Mouse (Mus musculus): ENCODE measurements around the gene Tmem165. TPM values are rescaled to one million over a fixed set of nuclear protein-coding genes. Genes with fewer than 3 reads are reported as not detected.

Tmem165 gene
- polyA plus RNA-seq, 1 experiment, result 134 TPM

DNA sequence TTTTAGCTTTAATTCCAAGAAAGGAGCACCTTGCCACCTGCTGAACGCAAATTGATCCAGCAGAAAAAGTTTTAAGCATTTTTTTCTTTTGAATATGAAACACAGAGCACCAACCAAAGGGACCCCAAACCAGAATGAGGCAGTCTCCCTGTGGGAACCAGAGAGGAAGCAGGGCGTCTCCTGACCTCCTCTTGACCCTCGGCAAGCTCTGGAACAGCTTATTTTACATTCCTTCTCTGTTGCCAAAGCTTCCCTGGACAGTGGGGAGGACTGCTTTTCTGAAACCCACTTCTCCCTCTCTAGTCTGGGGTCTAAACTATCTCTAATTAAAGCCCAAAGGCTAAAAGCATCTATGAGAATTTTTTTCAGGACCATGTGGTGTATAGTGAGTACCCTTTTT lies 7.3 kb upstream of the Tmem165 start:
- H3K27me3 ChIP-seq (ENCODE audit: control insufficient read depth, insufficient read depth, low read length, poor library complexity, severe bottlenecking), result no peaks in the 10 kb centered on the region; the same call in 1 of the 2 replicates
- H3K9me3 ChIP-seq (replicated peaks; ENCODE audit: control insufficient read depth, insufficient read depth, low read length, poor library complexity, severe bottlenecking), result no peaks in the 10 kb centered on the region
- no peak overlapping the region for H3K4me3 ChIP-seq (ENCODE audit: low read depth, low read length)
- TF ChIP-seq CTCF (IDR thresholded peaks at IDR 0.05; ENCODE audit: low read depth, low read length), result no peak
- TF ChIP-seq POLR2A (IDR thresholded peaks at IDR 0.05; ENCODE audit: insufficient read depth, low read length), result no peak
- no peak for TF ChIP-seq EP300 (IDR thresholded peaks at IDR 0.05; ENCODE audit: insufficient read depth, low read depth, low read length)
- no peaks in the 10 kb centered on the region for H3K36me3 ChIP-seq (ENCODE audit: control insufficient read depth, insufficient read depth, low read length, poor library complexity, severe bottlenecking)
- H3K27ac ChIP-seq (ENCODE audit: insufficient read depth, low read length), result no peak overlapping the region
- no peak overlapping the region for H3K9ac ChIP-seq (ENCODE audit: low read depth, poor library complexity, severe bottlenecking)
- peaks cover 4% of the 10 kb centered on the region for H3K4me1 ChIP-seq (ENCODE audit: control insufficient read depth, insufficient read depth, low read length)

DNA sequence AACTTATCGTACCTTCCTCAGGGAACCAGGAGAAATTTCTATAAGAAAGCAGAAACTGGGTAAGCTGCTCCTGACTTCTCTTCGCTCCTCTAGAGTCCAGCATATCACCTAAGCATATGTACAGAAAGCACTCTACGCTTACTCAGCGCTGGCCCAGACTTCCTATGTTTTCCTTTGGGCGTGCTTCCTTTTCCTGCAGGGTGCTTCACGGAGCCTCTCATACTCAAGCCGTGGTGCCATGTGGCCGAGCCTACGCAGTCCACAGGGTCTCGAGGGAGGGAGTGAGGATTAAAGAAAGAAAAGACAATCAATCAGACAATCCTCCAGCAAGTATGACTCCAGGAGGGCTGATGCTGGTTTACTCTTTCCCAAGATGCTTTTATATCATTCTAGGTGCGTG lies 6.8 kb upstream of the Tmem165 start:
- H3K36me3 ChIP-seq (ENCODE audit: control insufficient read depth, insufficient read depth, low read length, poor library complexity, severe bottlenecking), result no peaks in the 10 kb centered on the region
- peaks cover 4% of the 10 kb centered on the region for H3K4me1 ChIP-seq (ENCODE audit: control insufficient read depth, insufficient read depth, low read length)
- H3K4me3 ChIP-seq (ENCODE audit: low read depth, low read length), result no peak overlapping the region
- no peaks in the 10 kb centered on the region for H3K9me3 ChIP-seq (replicated peaks; ENCODE audit: control insufficient read depth, insufficient read depth, low read length, poor library complexity, severe bottlenecking)
- TF ChIP-seq CTCF (IDR thresholded peaks at IDR 0.05; ENCODE audit: low read depth, low read length) (no peak), POLR2A (IDR thresholded peaks at IDR 0.05; ENCODE audit: insufficient read depth, low read length) (no peak), EP300 (IDR thresholded peaks at IDR 0.05; ENCODE audit: insufficient read depth, low read depth, low read length) (no peak)
- no peak overlapping the region for H3K9ac ChIP-seq (ENCODE audit: low read depth, poor library complexity, severe bottlenecking)
- no peak overlapping the region for H3K27ac ChIP-seq (ENCODE audit: insufficient read depth, low read length)
- H3K27me3 ChIP-seq (ENCODE audit: control insufficient read depth, insufficient read depth, low read length, poor library complexity, severe bottlenecking), result no peaks in the 10 kb centered on the region; the same call in 1 of the 2 replicates

- Histone ChIP-seq H3K4me3 (ENCODE audit: low read depth, low read length) (no peak overlapping the region), H3K9me3 (replicated peaks; ENCODE audit: control insufficient read depth, insufficient read depth, low read length, poor library complexity, severe bottlenecking) (no peaks in the 10 kb centered on the region), H3K27me3 (ENCODE audit: control insufficient read depth, insufficient read depth, low read length, poor library complexity, severe bottlenecking) (no peaks in the 10 kb centered on the region; the same call in 1 of the 2 replicates), H3K4me1 (ENCODE audit: control insufficient read depth, insufficient read depth, low read length) (peaks cover 4% of the 10 kb centered on the region), H3K27ac (ENCODE audit: insufficient read depth, low read length) (no peak overlapping the region), H3K36me3 (ENCODE audit: control insufficient read depth, insufficient read depth, low read length, poor library complexity, severe bottlenecking) (no peaks in the 10 kb centered on the region), H3K9ac (ENCODE audit: low read depth, poor library complexity, severe bottlenecking) (no peak overlapping the region)
- TF ChIP-seq CTCF (IDR thresholded peaks at IDR 0.05; ENCODE audit: low read depth, low read length), result no peak
- TF ChIP-seq POLR2A (IDR thresholded peaks at IDR 0.05; ENCODE audit: insufficient read depth, low read length), result no peak
- no peak for TF ChIP-seq EP300 (IDR thresholded peaks at IDR 0.05; ENCODE audit: insufficient read depth, low read depth, low read length)
These were observed 6.0 kb upstream of the Tmem165 start for GRCm38 (mm10) chr5:76177664-76178063.

DNA sequence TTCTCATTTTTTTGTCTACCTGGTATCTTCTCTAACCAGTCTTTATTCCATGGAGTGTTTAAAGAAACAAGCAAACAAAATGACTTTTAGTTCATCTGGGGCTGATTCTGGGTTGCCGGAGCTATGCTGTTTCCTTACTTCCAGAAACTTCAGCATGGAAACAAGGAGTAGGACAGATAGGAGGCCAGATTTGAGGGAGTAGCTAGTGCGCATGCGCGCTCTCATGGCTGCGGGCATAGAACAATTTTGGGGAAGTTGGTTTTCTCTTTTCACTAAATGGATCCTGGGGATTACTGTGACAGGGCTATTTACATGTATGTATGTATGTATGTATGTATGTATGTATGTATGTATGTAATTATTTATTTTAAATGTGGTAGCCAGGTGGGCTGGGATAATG lies 4.5 kb upstream of the Tmem165 start:
- peaks cover 4% of the 10 kb centered on the region for H3K4me1 ChIP-seq (ENCODE audit: control insufficient read depth, insufficient read depth, low read length)
- H3K9me3 ChIP-seq (replicated peaks; ENCODE audit: control insufficient read depth, insufficient read depth, low read length, poor library complexity, severe bottlenecking), result no peaks in the 10 kb centered on the region
- H3K27me3 ChIP-seq (ENCODE audit: control insufficient read depth, insufficient read depth, low read length, poor library complexity, severe bottlenecking), result no peaks in the 10 kb centered on the region; the same call in 1 of the 2 replicates
- no peak overlapping the region for H3K4me3 ChIP-seq (ENCODE audit: low read depth, low read length)
- TF ChIP-seq CTCF (IDR thresholded peaks at IDR 0.05; ENCODE audit: low read depth, low read length) (no peak), POLR2A (IDR thresholded peaks at IDR 0.05; ENCODE audit: insufficient read depth, low read length) (no peak), EP300 (IDR thresholded peaks at IDR 0.05; ENCODE audit: insufficient read depth, low read depth, low read length) (no peak)
- H3K27ac ChIP-seq (ENCODE audit: insufficient read depth, low read length), result no peak overlapping the region
- no peak overlapping the region for H3K9ac ChIP-seq (ENCODE audit: low read depth, poor library complexity, severe bottlenecking)
- no peaks in the 10 kb centered on the region for H3K36me3 ChIP-seq (ENCODE audit: control insufficient read depth, insufficient read depth, low read length, poor library complexity, severe bottlenecking)

DNA sequence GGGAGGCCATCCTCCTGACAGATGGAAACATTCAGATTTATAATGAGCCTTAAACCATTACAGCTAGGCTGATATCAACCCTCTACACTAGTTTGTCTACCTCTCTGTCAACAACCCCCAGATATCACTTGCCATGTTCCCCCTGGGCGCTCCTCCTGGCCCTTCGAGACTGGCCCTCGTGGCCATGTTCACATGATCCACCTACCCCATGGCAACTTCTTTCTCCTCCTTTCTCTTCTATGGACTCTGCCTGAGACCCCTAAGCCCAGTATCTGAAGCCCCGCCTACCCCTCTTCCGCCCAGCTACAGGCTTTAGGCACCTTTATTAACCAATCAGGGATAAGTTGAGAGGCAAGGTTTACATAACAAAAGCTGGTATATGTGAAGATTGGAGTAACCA lies 3.9 kb upstream of the Tmem165 start:
- no peaks in the 10 kb centered on the region; the same call in 1 of the 2 replicates for H3K27me3 ChIP-seq (ENCODE audit: control insufficient read depth, insufficient read depth, low read length, poor library complexity, severe bottlenecking)
- no peak for TF ChIP-seq EP300 (IDR thresholded peaks at IDR 0.05; ENCODE audit: insufficient read depth, low read depth, low read length)
- TF ChIP-seq POLR2A (IDR thresholded peaks at IDR 0.05; ENCODE audit: insufficient read depth, low read length), result no peak
- TF ChIP-seq CTCF (IDR thresholded peaks at IDR 0.05; ENCODE audit: low read depth, low read length), result no peak
- no peak overlapping the region for H3K27ac ChIP-seq (ENCODE audit: insufficient read depth, low read length)
- no peak overlapping the region for H3K9ac ChIP-seq (ENCODE audit: low read depth, poor library complexity, severe bottlenecking)
- no peak overlapping the region for H3K4me3 ChIP-seq (ENCODE audit: low read depth, low read length)
- peaks cover 4% of the 10 kb centered on the region for H3K4me1 ChIP-seq (ENCODE audit: control insufficient read depth, insufficient read depth, low read length)
- H3K9me3 ChIP-seq (replicated peaks; ENCODE audit: control insufficient read depth, insufficient read depth, low read length, poor library complexity, severe bottlenecking), result no peaks in the 10 kb centered on the region
- no peaks in the 10 kb centered on the region for H3K36me3 ChIP-seq (ENCODE audit: control insufficient read depth, insufficient read depth, low read length, poor library complexity, severe bottlenecking)

DNA sequence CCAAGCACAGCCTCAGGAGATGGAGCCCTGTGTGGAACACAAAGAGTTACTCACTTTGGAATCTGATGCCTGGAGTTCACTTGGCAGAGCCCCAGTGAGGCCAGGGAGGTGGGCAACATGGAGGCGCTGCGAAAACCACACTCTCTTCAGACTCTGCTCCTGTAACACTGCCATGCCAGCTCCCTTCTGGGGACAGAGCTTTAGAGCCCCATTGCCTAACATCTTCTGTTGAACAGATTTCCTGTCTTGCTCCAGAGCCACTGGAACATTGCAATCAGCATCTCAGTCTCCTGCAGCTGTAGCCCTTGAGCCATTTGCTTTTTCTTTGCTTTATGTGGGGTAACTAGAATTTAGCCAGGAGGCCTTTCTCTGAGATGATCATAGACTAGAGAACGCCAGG lies 1.4 kb upstream of the Tmem165 start:
- TF ChIP-seq POLR2A (IDR thresholded peaks at IDR 0.05; ENCODE audit: insufficient read depth, low read length) (no peak), EP300 (IDR thresholded peaks at IDR 0.05; ENCODE audit: insufficient read depth, low read depth, low read length) (no peak), CTCF (IDR thresholded peaks at IDR 0.05; ENCODE audit: low read depth, low read length) (no peak)
- Histone ChIP-seq H3K9ac (ENCODE audit: low read depth, poor library complexity, severe bottlenecking) (no peak overlapping the region), H3K36me3 (ENCODE audit: control insufficient read depth, insufficient read depth, low read length, poor library complexity, severe bottlenecking) (no peaks in the 10 kb centered on the region), H3K9me3 (replicated peaks; ENCODE audit: control insufficient read depth, insufficient read depth, low read length, poor library complexity, severe bottlenecking) (no peaks in the 10 kb centered on the region), H3K4me1 (ENCODE audit: control insufficient read depth, insufficient read depth, low read length) (peaks cover 2% of the 10 kb centered on the region), H3K27ac (ENCODE audit: insufficient read depth, low read length) (no peak overlapping the region), H3K27me3 (ENCODE audit: control insufficient read depth, insufficient read depth, low read length, poor library complexity, severe bottlenecking) (no peaks in the 10 kb centered on the region; the same call in 1 of the 2 replicates), H3K4me3 (ENCODE audit: low read depth, low read length) (no peak overlapping the region)

Data from ES-Bruce4 (cell line).